Mouse (Mus musculus) cortical plate, adult 2 months (tissue): Measurements from ENCODE around the gene Chadl.

ENCODE experiments used
- CTCF ChIP-seq: fragments of 200-500 bp; IDR thresholded peaks from 2 replicates; pipeline ENCODE4 v1.5.1; 2011; ENCODE audit warnings: mild to moderate bottlenecking, control low read depth, low read length; ENCODE audit not compliant: insufficient read depth; ENCODE audit errors: extremely low read depth
- POLR2A ChIP-seq: fragments of 200-500 bp; IDR thresholded peaks from 2 replicates; pipeline ENCODE4 v1.6.1; 2011; ENCODE audit warnings: mild to moderate bottlenecking, low read length, control low read depth; ENCODE audit not compliant: insufficient read depth; ENCODE audit errors: extremely low read depth

- TF ChIP-seq CTCF (no peak), POLR2A (no peak)
These were observed 3.5 kb upstream of the Chadl start for GRCm38 (mm10) chr15:81700601-81701000.
